Mouse (Mus musculus): ENCODE data around the gene Rinl.

Gene Rinl

DNA sequence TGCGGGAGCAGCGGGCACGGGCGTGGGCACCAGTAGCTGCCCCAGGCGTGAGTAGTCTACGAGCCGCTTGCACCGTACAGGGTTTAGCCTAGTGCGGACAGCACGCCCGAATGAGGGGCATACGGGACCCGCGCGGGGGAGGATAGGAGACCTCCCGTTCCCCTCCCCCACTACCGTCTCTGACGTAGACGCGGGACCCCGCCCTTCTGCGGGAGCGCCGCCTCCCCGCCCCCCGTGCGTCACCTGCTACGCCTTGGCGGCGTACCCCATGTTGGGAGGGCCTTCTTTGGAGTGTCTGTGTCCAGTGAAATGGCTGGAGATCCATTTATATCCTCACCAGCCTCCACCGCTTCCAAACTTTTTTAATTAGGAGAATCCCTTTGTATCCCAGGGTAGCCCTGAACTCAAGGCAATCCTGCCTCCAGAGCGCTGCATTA lies 20.2 kb downstream of the Rinl start:
- peak; percentile 92 to 93 for DNase-seq (ENCODE audit: low spot score in 2 of 2)

GRCm38 (mm10) chr7:28809401-28810089 lies 20.8 kb downstream of the Rinl start:
- peak; percentile 71 to 80 for DNase-seq (ENCODE audit: low spot score in 2 of 2)

GRCm38 (mm10) chr7:28810107-28811066 lies 21.6 kb downstream of the Rinl start:
- DNase-seq (ENCODE audit: low spot score in 2 of 2) = peak; percentile 96 to 99

GRCm38 (mm10) chr7:28811228-28811627 lies 22.5 kb downstream of the Rinl start:
- DNase-seq (ENCODE audit: low spot score in 2 of 2) = peak; percentile 81 to 94

DNA sequence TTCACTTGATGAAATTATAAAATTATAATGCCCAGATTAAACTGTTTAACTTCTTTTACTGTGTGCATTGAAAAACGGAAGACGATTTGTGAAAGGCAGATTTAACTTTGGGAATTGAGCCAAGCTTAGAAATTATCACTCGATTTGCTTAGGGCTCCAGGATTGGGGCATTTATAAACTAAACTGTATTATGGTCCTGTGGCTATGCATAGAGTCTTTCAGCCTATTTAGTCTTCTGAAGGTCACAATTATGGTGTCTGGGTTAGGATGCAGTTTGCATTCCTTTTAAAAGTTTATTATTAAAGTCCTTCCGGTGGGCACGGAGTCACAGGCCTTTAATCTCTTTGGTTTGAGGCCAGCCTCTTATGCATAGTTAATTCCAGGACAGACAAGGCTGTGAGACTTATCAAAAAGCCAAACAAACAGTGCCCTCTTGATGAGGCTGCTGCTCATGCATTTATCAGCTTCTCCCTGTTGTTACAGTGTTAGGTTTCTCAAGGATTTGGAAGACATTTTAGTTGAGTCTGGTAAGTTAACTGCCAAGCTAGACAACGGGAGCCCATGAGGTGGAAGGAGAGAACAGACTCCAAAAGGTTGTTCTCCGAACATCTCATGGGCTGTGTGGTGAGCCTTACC lies 23.0 kb downstream of the Rinl start:
- DNase-seq (ENCODE audit: low spot score in 2 of 2) = no peak

GRCm38 (mm10) chr7:28812436-28812835 lies 23.7 kb downstream of the Rinl start:
- no peak for DNase-seq (ENCODE audit: low spot score in 2 of 2)

DNA sequence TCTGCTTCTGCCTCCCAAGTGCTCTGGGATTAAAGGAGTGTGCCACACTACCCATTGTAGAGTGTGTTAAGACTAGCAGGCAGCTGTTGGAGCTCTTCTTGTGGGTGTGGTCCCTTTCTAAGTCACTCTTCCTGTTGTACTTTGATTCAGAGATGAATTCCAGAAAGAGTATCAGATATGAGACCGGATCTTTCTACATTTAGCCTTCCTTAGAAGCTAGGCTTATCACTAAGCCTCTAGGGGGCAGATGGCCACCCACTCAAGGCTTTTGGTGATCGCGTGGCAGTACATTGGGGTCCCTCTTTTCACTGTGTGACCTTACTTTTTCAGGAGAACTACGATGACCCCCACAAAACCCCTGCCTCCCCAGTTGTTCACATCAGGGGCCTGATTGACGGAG lies 24.2 kb downstream of the Rinl start:
- no peak for DNase-seq (ENCODE audit: low spot score in 2 of 2)

- no peak for DNase-seq (ENCODE audit: low spot score in 2 of 2)
Measured at GRCm38 (mm10) chr7:28814306-28815034, 25.7 kb downstream of the Rinl start.

DNA sequence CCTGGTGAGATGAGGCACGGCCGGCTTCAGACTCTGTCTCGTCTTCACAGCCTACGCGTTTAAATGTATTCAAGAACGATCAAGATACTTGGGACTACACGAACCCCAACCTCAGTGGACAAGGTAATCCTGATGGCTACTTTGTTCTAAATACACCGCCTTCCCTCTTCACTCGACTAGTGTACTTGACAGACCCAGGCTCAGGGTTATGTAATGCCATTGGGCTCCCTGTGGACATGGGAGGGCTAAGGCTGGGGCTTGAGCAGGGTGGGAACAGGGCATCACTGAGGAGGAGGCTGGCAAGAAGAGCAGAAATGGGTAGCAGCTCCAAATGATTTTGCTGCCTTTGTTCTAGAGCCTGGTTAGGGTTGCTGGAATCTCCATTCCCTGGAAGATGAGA lies 26.5 kb downstream of the Rinl start:
- no peak for DNase-seq (ENCODE audit: low spot score in 2 of 2)

- peak in 1 of 2 experiments; percentile 54 for DNase-seq (ENCODE audit: low spot score in 2 of 2)
Measured at GRCm38 (mm10) chr7:28816201-28816600, 27.4 kb downstream of the Rinl start.

GRCm38 (mm10) chr7:28816920-28817319 lies 28.2 kb downstream of the Rinl start:
- DNase-seq (ENCODE audit: low spot score in 2 of 2) = no peak

GRCm38 (mm10) chr7:28817524-28817923 lies 28.8 kb downstream of the Rinl start:
- no peak for DNase-seq (ENCODE audit: low spot score in 2 of 2)

DNA sequence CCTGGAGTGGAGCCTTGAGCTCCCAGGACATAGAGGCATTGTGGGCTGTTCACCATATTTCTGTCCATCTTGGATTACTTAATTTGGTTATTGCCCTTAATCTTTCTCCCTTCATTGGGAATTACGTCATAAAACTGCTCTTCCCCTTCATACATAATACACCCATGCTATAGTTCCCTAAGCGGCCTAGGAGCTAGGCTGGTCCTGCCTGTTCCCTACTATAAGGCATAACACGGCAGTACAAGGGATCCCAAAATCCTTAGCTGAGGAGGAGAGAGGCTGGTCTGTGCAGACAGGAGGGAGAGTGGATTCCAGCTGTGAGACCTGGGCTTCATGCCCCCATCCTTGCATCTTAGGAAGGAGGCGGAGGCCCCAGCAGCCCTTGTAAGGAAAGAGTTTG lies 29.2 kb downstream of the Rinl start:
- DNase-seq (ENCODE audit: low spot score in 2 of 2) = no peak

DNA sequence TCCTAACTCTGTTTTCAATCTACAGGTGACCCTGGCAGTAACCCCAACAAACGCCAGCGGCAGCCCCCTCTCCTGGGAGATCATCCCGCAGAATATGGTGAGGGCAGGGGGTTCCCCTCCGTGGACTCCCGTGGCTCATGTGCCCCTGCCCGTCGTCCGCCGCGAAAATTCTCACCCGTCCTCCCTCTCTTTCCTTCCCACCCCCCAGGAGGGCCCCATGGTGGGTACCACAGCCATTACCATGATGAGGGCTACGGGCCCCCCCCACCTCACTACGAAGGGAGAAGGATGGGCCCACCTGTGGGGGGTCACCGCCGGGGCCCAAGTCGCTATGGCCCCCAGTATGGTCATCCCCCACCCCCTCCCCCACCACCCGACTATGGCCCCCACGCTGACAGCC lies 29.7 kb downstream of the Rinl start:
- no peak for DNase-seq (ENCODE audit: low spot score in 2 of 2)

DNA sequence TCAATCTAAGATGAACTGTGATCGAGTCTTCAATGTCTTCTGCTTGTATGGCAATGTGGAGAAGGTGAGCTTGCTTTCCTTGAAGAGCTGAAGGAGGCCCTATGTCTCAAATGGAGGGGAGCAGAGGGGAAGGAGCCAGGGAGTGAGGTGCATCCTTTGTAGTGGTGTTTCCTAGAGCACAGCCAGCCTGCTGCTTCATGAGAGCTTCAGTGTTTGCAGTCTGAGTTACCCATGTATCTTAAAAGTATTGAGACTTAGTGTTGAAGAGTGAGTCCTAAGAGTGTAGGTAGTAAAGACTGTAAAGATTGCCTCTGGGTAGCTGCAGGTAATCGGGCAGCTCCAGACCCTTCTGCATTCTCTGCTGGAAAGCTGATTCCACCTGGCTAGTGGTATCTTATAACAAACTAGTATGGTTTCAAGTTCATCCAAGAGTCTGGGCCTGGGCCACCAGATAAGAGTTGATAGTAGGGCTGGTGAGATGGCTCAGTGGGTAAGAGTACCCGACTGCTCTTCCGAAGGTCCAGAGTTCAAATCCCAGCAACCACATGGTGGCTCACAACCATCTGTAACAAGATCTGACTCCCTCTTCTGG lies 30.2 kb downstream of the Rinl start:
- no peak for DNase-seq (ENCODE audit: low spot score in 2 of 2)

GRCm38 (mm10) chr7:28819571-28819970 lies 30.8 kb downstream of the Rinl start:
- no peak for DNase-seq (ENCODE audit: low spot score in 2 of 2)

DNA sequence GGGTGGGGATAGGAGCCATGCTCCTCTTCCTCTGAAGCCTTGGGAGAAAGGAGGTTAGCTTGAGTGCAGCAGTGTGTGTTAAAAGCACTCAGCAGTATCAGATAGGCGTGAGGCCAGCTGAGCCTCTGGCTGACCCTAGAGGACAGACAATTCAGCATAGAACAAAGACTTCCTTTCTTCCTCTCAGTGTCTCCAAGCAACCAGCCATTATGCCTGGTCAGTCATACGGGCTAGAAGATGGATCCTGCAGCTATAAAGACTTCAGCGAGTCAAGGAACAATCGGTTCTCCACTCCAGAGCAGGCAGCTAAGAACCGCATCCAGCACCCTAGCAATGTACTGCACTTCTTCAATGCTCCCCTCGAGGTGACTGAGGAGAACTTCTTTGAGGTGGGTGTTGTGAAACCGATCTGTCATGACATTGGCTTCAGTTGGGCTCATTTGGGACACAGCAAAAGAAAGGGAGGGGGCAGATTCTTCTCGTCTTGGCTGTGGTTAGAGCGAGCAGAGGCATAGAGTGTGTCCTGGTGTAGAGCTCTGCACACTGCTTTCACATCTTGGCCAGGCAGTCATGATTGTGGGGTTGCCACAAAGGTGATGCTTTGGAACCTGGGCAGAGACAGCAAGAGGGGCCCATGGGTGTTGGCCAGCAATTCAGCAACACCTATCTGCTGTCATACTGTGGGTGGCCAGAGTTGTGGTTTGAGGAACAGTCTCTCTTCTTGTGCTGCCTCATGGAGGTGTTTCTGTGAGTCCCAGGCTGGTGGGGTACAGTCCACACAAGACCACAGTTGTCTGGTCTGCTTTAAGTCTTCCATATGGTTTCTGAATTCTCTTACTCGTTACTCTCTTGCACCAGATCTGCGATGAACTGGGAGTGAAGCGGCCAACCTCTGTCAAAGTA lies 31.8 kb downstream of the Rinl start:
- DNase-seq (ENCODE audit: low spot score in 2 of 2) = no peak

- DNase-seq (ENCODE audit: low spot score in 2 of 2) = no peak
Measured at GRCm38 (mm10) chr7:28821261-28821831, 32.6 kb downstream of the Rinl start.

DNA sequence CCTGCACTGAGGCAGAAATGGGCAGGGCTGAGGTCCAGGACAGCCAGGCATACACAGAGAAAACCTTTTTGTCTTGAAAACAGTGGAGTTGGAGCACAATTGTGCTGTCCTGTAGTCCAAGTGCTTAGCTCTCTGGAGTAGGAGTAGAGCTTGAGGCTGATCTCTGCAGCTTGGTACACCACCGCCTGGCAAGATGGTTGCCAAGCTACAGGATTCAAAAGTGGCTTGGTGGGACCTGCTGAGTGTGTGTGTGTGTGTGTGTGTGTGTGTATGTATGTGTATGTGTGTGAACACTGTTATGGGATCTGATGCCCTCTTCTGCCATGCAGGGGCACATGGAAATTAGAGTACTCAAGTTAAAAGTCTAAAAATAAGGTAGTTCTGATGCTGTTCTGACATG lies 33.8 kb downstream of the Rinl start:
- DNase-seq (ENCODE audit: low spot score in 2 of 2) = no peak
